Mouse (Mus musculus) CH12.LX (cell line): ENCODE measurements around the gene Bnipl. TPM values are rescaled to one million over a fixed set of nuclear protein-coding genes. Genes with fewer than 3 reads are reported as not detected.

Experiments used
- DNase-seq: peaks from one replicate; pipeline ENCODE4 v3.0.0-alpha.2; 2013; ENCODE audit errors: extremely low read depth
- H3K27ac ChIP-seq: 2 replicates; pipeline ENCODE4 v1.5.1; 2012; ENCODE audit warnings: low read depth, mild to moderate bottlenecking, control low read depth, moderate library complexity; ENCODE audit not compliant: insufficient read depth
- H3K27me3 ChIP-seq: replicated peaks from 2 replicates; pipeline ENCODE3; 2012; ENCODE audit warnings: inconsistent platforms
- H3K36me3 ChIP-seq, 2 experiments: replicated peaks in 1 of 2; 2 replicates each; pipeline versions ENCODE3 to v1.6.1; 2012; ENCODE audit warnings: inconsistent platforms in 1 of 2, low read length in 1 of 2, mild to moderate bottlenecking in 1 of 2, mixed read lengths in 1 of 2, moderate library complexity in 1 of 2; ENCODE audit not compliant: control insufficient read depth in 1 of 2, insufficient read depth in 1 of 2
- H3K4me1 ChIP-seq, 2 experiments: 2 replicates each; pipeline ENCODE4 v1.6.1; 2012; ENCODE audit warnings: inconsistent platforms in 1 of 2, moderate library complexity in 1 of 2; ENCODE audit not compliant: insufficient read depth in 2 of 2, control insufficient read depth in 1 of 2
- H3K4me2 ChIP-seq: 2 replicates; pipeline ENCODE4 v1.6.1; 2012; ENCODE audit warnings: low read depth, mild to moderate bottlenecking, control low read depth; ENCODE audit not compliant: poor library complexity, insufficient read depth, severe bottlenecking
- H3K4me3 ChIP-seq, 3 experiments: fragments of 150-350 bp in 1 of 3; sonication (generic) in 1 of 3; replicated peaks in 1 of 3; 2 replicates each; pipeline versions ENCODE3 to v1.5.1; 2011 to 2012; ENCODE audit warnings: low read depth in 2 of 3, low read length in 2 of 3, mild to moderate bottlenecking in 2 of 3, moderate library complexity in 2 of 3, control low read depth in 1 of 3, improper control_type of control experiment in 1 of 3, inconsistent platforms in 1 of 3, mixed read lengths in 1 of 3; ENCODE audit not compliant: poor library complexity in 1 of 3
- H3K79me2 ChIP-seq: replicated peaks from 2 replicates; pipeline ENCODE4 v1.6.1; 2012; ENCODE audit warnings: mild to moderate bottlenecking, moderate library complexity; ENCODE audit not compliant: control insufficient read depth, poor library complexity, insufficient read depth, severe bottlenecking; ENCODE audit errors: extremely low read depth
- H3K9ac ChIP-seq: 2 replicates; pipeline ENCODE4 v1.6.1; 2012; ENCODE audit warnings: low read depth, mild to moderate bottlenecking, control low read depth, moderate library complexity; ENCODE audit not compliant: insufficient read depth
- H3K9me3 ChIP-seq: replicated peaks from 2 replicates; pipeline ENCODE3; 2012; ENCODE audit warnings: low read length, inconsistent platforms, mixed read lengths
- BHLHE40 ChIP-seq: IDR thresholded peaks from 2 replicates; pipeline ENCODE4 v1.6.1; 2011; ENCODE audit warnings: mild to moderate bottlenecking, low read depth, low read length, improper control_type of control experiment
- CHD2 ChIP-seq: IDR thresholded peaks from 2 replicates; pipeline ENCODE4 v1.6.1; 2011; ENCODE audit warnings: low read length, improper control_type of control experiment
- CTCF ChIP-seq, 2 experiments: IDR thresholded peaks in 1 of 2; conservative IDR thresholded peaks in 1 of 2; 2 replicates each; pipeline ENCODE4 v1.5.1; 2011 to 2012; ENCODE audit warnings: low read depth in 2 of 2, low read length in 2 of 2, improper control_type of control experiment in 1 of 2, inconsistent platforms in 1 of 2, mild to moderate bottlenecking in 1 of 2, moderate library complexity in 1 of 2
- KAT2A ChIP-seq: IDR thresholded peaks from 2 replicates; pipeline ENCODE4 v1.6.1; 2012; ENCODE audit warnings: low read length, improper control_type of control experiment, inconsistent platforms; ENCODE audit not compliant: insufficient replicate concordance
- PAX5 ChIP-seq: IDR thresholded peaks from 2 replicates; pipeline ENCODE4 v1.6.1; 2012; ENCODE audit warnings: low read length, inconsistent platforms, mixed read lengths
- POLR2AphosphoS2 ChIP-seq: IDR thresholded peaks from 2 replicates; pipeline ENCODE4 v1.6.1; 2011; ENCODE audit warnings: low read depth, low read length, improper control_type of control experiment
- SIN3A ChIP-seq: IDR thresholded peaks from 2 replicates; pipeline ENCODE4 v1.6.1; 2012; ENCODE audit warnings: low read length, improper control_type of control experiment, inconsistent platforms
- SMC3 ChIP-seq: IDR thresholded peaks from 2 replicates; pipeline ENCODE4 v1.6.1; 2011; ENCODE audit warnings: low read depth, low read length, improper control_type of control experiment
- ZNF384 ChIP-seq: IDR thresholded peaks from 2 replicates; pipeline ENCODE4 v1.6.1; 2012; ENCODE audit warnings: low read depth, low read length, improper control_type of control experiment, inconsistent platforms
- dilution Hi-C: fragments of 300-500 bp; cut with MboI; formaldehyde crosslinking; loops from 2 replicates; pipeline ENCODE4 v1.14.3; 2020; ENCODE audit warnings: low sequenced_read_pairs; ENCODE audit not compliant: extremely low pct_unique_long_range_greater_than_20kb, extremely low pct_ligation_motif_present
- in situ Hi-C: fragments of 300-500 bp; cut with MboI; formaldehyde crosslinking; loops from 3 replicates; pipeline ENCODE4 v1.14.3; 2019; ENCODE audit warnings: low sequenced_read_pairs, low pct_ligation_motif_present, low pct_unique_long_range_greater_than_20kb, mixed read lengths
- polyA plus RNA-seq: library from polyadenylated mRNA; unstranded; fragments of >175 nt; gene quantifications from 2 replicates; pipeline ENCODE4 v1.2.1, GENCODE M21; 2012; ENCODE audit warnings: low read depth; ENCODE audit not compliant: insufficient read length
- total RNA-seq, 2 experiments: library from RNA; depleted of rRNA; stranded (reverse); fragments of 300-350 nt in 1 of 2; fragments of >200 nt in 1 of 2; gene quantifications; 2 replicates each; pipeline ENCODE4 v1.2.3; 2012 to 2014

Bnipl gene
- total and polyA plus RNA-seq, 3 experiments = 0.33 TPM; not detected in 2

DNA sequence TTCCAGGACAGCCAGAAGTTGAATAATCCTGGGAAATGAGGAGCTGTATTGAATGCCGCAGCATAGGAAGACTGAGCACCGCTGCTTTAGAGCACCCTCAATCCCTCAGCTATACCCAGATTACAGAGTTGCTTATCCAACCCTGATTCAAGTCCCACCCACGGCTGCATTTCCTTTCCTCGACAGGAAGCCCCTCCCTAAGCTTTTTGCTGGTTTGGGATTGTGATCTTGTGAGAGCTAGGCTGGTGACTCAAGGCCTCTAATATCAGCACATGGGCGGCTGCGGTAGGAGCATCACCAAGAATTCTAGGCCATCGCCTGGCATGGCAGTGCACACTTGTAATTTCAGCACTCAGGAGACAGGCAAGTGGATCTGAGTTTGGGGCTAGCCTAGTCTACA is 35.5 kb upstream of the Bnipl start:
- in situ Hi-C loops (no loop called here), dilution Hi-C loops (no loop called here)
- DNase-seq = no peak
- Histone ChIP-seq H3K9ac (no peak overlapping the region), H3K36me3 (peaks cover 4 to 22% of the 10 kb centered on the region in 2 experiments), H3K4me1 (peaks cover 0 to 14% of the 10 kb centered on the region in 2 experiments; a peak in 2 of 4 replicates), H3K4me2 (no peak overlapping the region), H3K27me3 (no peaks in the 10 kb centered on the region), H3K4me3 (no peak overlapping the region), H3K27ac (no peak overlapping the region), H3K9me3 (no peaks in the 10 kb centered on the region), H3K79me2 (no peaks in the 10 kb centered on the region)
- TF ChIP-seq SIN3A = no peak
- no peak for TF ChIP-seq ZNF384
- TF ChIP-seq CHD2 = no peak
- TF ChIP-seq BHLHE40 = no peak
- no peak for TF ChIP-seq CTCF (conservative IDR thresholded peaks at IDR 0.05 in 1 of 2, IDR thresholded peaks at IDR 0.05 in 1 of 2; ENCODE audit: low read depth in 2 of 2, low read length in 2 of 2)
- TF ChIP-seq KAT2A = no peak

DNA sequence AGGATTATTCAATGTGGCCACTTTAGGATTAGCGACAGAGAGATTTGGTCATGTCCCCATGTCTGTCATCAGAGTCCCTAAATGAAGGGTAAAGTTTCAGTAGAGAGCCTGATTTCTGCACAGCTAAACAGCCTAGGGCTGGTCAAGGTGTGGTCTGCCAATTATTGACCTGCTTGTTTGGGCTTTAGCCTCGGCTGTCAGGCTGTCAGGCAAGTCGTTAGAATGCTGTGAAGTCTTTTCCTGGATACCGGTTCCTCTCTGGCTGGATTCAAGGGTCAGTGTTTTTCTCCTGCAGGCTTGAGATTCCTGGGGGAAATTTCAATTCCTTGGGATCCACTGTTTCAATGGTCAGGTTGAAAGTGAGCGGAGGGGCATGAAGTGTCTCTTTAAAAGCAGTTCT is 35.0 kb upstream of the Bnipl start:
- TF ChIP-seq SMC3 = no peak
- TF ChIP-seq ZNF384 = no peak
- no peak for TF ChIP-seq POLR2AphosphoS2
- Histone ChIP-seq H3K4me3 (no peak overlapping the region), H3K27ac (no peak overlapping the region), H3K9me3 (no peaks in the 10 kb centered on the region), H3K9ac (no peak overlapping the region), H3K27me3 (no peaks in the 10 kb centered on the region), H3K4me2 (no peak overlapping the region), H3K4me1 (peaks cover 0 to 10% of the 10 kb centered on the region in 2 experiments; a peak in 2 of 4 replicates), H3K79me2 (no peaks in the 10 kb centered on the region), H3K36me3 (peaks cover 4 to 21% of the 10 kb centered on the region in 2 experiments)
- in situ Hi-C loops (no loop called here), dilution Hi-C loops (no loop called here)
- no peak for DNase-seq

DNA sequence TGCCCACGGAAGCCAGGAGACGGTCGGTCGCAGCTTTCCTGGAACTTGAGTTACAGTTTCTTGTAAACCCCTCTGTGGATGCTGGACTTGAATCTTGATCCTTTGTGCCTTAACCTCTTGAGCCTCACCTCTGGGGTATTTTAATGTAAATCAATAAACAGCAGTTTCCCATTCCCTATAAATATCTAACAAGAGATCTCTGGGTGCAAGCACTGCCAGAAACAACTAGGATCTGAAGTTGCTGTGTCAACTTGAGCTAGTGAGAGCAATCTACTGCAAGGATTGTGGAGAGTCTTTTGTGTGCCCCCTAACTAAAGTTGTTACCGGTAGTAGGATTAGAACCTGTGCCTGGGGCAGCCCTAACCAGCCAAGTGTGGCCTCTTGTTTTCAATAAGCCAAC is 34.4 kb upstream of the Bnipl start:
- no peaks in the 10 kb centered on the region for H3K27me3 ChIP-seq
- no peak overlapping the region for H3K4me2 ChIP-seq
- no peaks in the 10 kb centered on the region for H3K9me3 ChIP-seq
- in situ Hi-C loops (no loop called here), dilution Hi-C loops (no loop called here)
- no peak for DNase-seq
- H3K36me3 ChIP-seq = peaks cover 4 to 17% of the 10 kb centered on the region in 2 experiments
- no peak for TF ChIP-seq PAX5
- H3K27ac ChIP-seq = no peak overlapping the region
- H3K79me2 ChIP-seq = 0 out of 2 replicates have a peak, but pooled peaks cover 2% of the 10 kb centered on the region
- no peak overlapping the region for H3K4me3 ChIP-seq
- H3K4me1 ChIP-seq = peaks cover 0 to 13% of the 10 kb centered on the region in 2 experiments; a peak in 2 of 4 replicates
- H3K9ac ChIP-seq = no peak overlapping the region
